Mouse (Mus musculus) MEL (cell line): Measurements from ENCODE around the gene Hes6. TPM values are rescaled to one million over a fixed set of nuclear protein-coding genes. Genes with fewer than 3 reads are reported as not detected.

Source experiments
- DNase-seq: peaks from one replicate; pipeline ENCODE4 v3.0.0; 2011; ENCODE audit warnings: low read depth, low spot score
- H3K27ac ChIP-seq: 2 replicates; pipeline ENCODE4 v1.5.1; 2012; ENCODE audit warnings: low read depth, mild to moderate bottlenecking, control low read depth, low read length, moderate library complexity; ENCODE audit not compliant: control insufficient read depth
- H3K27me3 ChIP-seq, 2 experiments: fragments of 150-350 bp in 1 of 2; sonication (generic) in 1 of 2; 2 replicates each; pipeline ENCODE4 v1.6.1; 2012; ENCODE audit warnings: low read length in 2 of 2, mild to moderate bottlenecking in 2 of 2, improper control_type of control experiment in 1 of 2, moderate library complexity in 1 of 2; ENCODE audit not compliant: insufficient read depth in 2 of 2, control insufficient read depth in 1 of 2
- H3K36me3 ChIP-seq, 2 experiments: 2 replicates each; pipeline ENCODE4 v1.6.1; 2012 to 2014; ENCODE audit warnings: low read length in 2 of 2, improper control_type of control experiment in 1 of 2, inconsistent platforms in 1 of 2, mild to moderate bottlenecking in 1 of 2; ENCODE audit not compliant: insufficient read depth in 2 of 2, control insufficient read depth in 1 of 2
- H3K4me1 ChIP-seq, 2 experiments: fragments of 150-350 bp in 1 of 2; sonication (generic) in 1 of 2; 2 replicates each; pipeline ENCODE4 v1.6.1; 2012; ENCODE audit warnings: low read length in 2 of 2, improper control_type of control experiment in 1 of 2, mild to moderate bottlenecking in 1 of 2; ENCODE audit not compliant: insufficient read depth in 2 of 2, control insufficient read depth in 1 of 2
- H3K4me3 ChIP-seq, 2 experiments: fragments of 150-350 bp in 1 of 2; sonication (generic) in 1 of 2; 2 replicates each; pipeline ENCODE4 v1.5.1; 2012; ENCODE audit warnings: low read depth in 2 of 2, low read length in 2 of 2, mild to moderate bottlenecking in 2 of 2, moderate library complexity in 2 of 2, control low read depth in 1 of 2, improper control_type of control experiment in 1 of 2; ENCODE audit not compliant: control insufficient read depth in 1 of 2, insufficient read depth in 1 of 2
- H3K79me2 ChIP-seq: 2 replicates; pipeline ENCODE4 v1.6.1; 2012; ENCODE audit warnings: mild to moderate bottlenecking, low read length, moderate library complexity; ENCODE audit not compliant: control insufficient read depth, poor library complexity, insufficient read depth
- H3K9ac ChIP-seq: 2 replicates; pipeline ENCODE4 v1.6.1; 2012; ENCODE audit warnings: low read depth, mild to moderate bottlenecking, control low read depth, low read length, moderate library complexity; ENCODE audit not compliant: control insufficient read depth, poor library complexity, severe bottlenecking
- H3K9me3 ChIP-seq: fragments of 150-350 bp; sonication (generic); replicated peaks from 2 replicates; pipeline ENCODE4 v1.6.1; 2012; ENCODE audit warnings: mild to moderate bottlenecking, low read length, improper control_type of control experiment, moderate library complexity; ENCODE audit not compliant: insufficient read depth
- CHD2 ChIP-seq: IDR thresholded peaks from 2 replicates; pipeline ENCODE4 v1.6.1; 2011; ENCODE audit warnings: low read length, improper control_type of control experiment
- ELF1 ChIP-seq: IDR thresholded peaks from 2 replicates; pipeline ENCODE4 v1.6.1; 2014; ENCODE audit warnings: low read depth, mild to moderate bottlenecking, inconsistent platforms, low read length, improper control_type of control experiment, moderate library complexity
- EP300 ChIP-seq, 2 experiments: IDR thresholded peaks; 2 replicates each; pipeline ENCODE4 v1.6.1; 2011; ENCODE audit warnings: improper control_type of control experiment in 2 of 2, low read length in 2 of 2, low read depth in 1 of 2, mild to moderate bottlenecking in 1 of 2
- GABPA ChIP-seq: IDR thresholded peaks from 2 replicates; pipeline ENCODE4 v1.6.1; 2012; ENCODE audit warnings: low read depth, mild to moderate bottlenecking, inconsistent platforms, low read length, improper control_type of control experiment, moderate library complexity
- GATA1 ChIP-seq: IDR thresholded peaks from 2 replicates; pipeline ENCODE4 v1.6.1; 2011; ENCODE audit warnings: low read depth, low read length, improper control_type of control experiment
- MAX ChIP-seq: IDR thresholded peaks from 2 replicates; pipeline ENCODE4 v1.6.1; 2011; ENCODE audit warnings: low read length, improper control_type of control experiment
- MAZ ChIP-seq: IDR thresholded peaks from 2 replicates; pipeline ENCODE4 v1.6.1; 2012; ENCODE audit warnings: low read depth, mild to moderate bottlenecking, inconsistent platforms, low read length, improper control_type of control experiment
- MYB ChIP-seq: IDR thresholded peaks from 2 replicates; pipeline ENCODE4 v1.6.1; 2011; ENCODE audit warnings: mild to moderate bottlenecking, low read depth, low read length, improper control_type of control experiment
- NELFE ChIP-seq: IDR thresholded peaks from 2 replicates; pipeline ENCODE4 v1.6.1; 2011; ENCODE audit warnings: low read depth, low read length, improper control_type of control experiment
- NRF1 ChIP-seq: IDR thresholded peaks from 2 replicates; pipeline ENCODE4 v1.6.1; 2014; ENCODE audit warnings: low read depth, mild to moderate bottlenecking, inconsistent platforms, low read length, improper control_type of control experiment, moderate library complexity; ENCODE audit not compliant: poor library complexity, insufficient read depth, severe bottlenecking
- POLR2AphosphoS2 ChIP-seq: IDR thresholded peaks from 2 replicates; pipeline ENCODE4 v1.6.1; 2011; ENCODE audit warnings: low read length, improper control_type of control experiment
- POLR2AphosphoS5 ChIP-seq: IDR thresholded peaks from 2 replicates; pipeline ENCODE4 v1.6.1; 2012; ENCODE audit warnings: low read depth, borderline replicate concordance, mild to moderate bottlenecking, inconsistent platforms, low read length, moderate library complexity, mixed read lengths
- RAD21 ChIP-seq: IDR thresholded peaks from 2 replicates; pipeline ENCODE4 v1.6.1; 2011; ENCODE audit warnings: mild to moderate bottlenecking, low read depth, low read length, improper control_type of control experiment
- SIN3A ChIP-seq: IDR thresholded peaks from 2 replicates; pipeline ENCODE4 v1.6.1; 2012; ENCODE audit warnings: low read length, improper control_type of control experiment, inconsistent platforms
- UBTF ChIP-seq: IDR thresholded peaks from 2 replicates; pipeline ENCODE4 v1.6.1; 2012; ENCODE audit warnings: low read depth, mild to moderate bottlenecking, inconsistent platforms, low read length, improper control_type of control experiment, moderate library complexity, borderline replicate concordance; ENCODE audit not compliant: insufficient read depth
- USF1 ChIP-seq: IDR thresholded peaks from 2 replicates; pipeline ENCODE4 v1.6.1; 2014; ENCODE audit warnings: low read depth, mild to moderate bottlenecking, inconsistent platforms, low read length, improper control_type of control experiment, moderate library complexity
- ZC3H11A ChIP-seq: IDR thresholded peaks from 2 replicates; pipeline ENCODE4 v1.6.1; 2012; ENCODE audit warnings: low read depth, mild to moderate bottlenecking, inconsistent platforms, low read length, improper control_type of control experiment
- polyA plus RNA-seq, 2 experiments: library from polyadenylated mRNA; stranded (reverse) in 1 of 2; unstranded in 1 of 2; fragments of >175 nt in 1 of 2; fragments of >200 nt in 1 of 2; gene quantifications; 2 replicates each; pipeline versions ENCODE4 v1.2.1 to v1.2.4; 2012; ENCODE audit warnings: low replicate concordance in 2 of 2, low read depth in 1 of 2; ENCODE audit not compliant: insufficient read length in 2 of 2, insufficient read depth in 1 of 2, missing spikeins in 1 of 2
- total RNA-seq: library from RNA; depleted of rRNA; stranded (reverse); fragments of 300-350 nt; gene quantifications from 2 replicates; pipeline ENCODE4 v1.2.3, GENCODE M21; 2012

Gene Hes6
- total and polyA plus RNA-seq, 3 experiments, result 38.8 to 47.9 TPM; not detected in 1

- Histone ChIP-seq H3K27me3 (no peaks in the 10 kb centered on the region), H3K79me2 (no peaks in the 10 kb centered on the region), H3K4me3 (no peak overlapping the region), H3K4me1 (no peaks in the 10 kb centered on the region), H3K9me3 (no peaks in the 10 kb centered on the region), H3K9ac (no peak overlapping the region), H3K36me3 (no peaks in the 10 kb centered on the region; a peak in 2 of 4 replicates), H3K27ac (no peak overlapping the region)
- no peak for TF ChIP-seq RAD21
- no peak for TF ChIP-seq ELF1
- no peak for DNase-seq
Measured at GRCm38 (mm10) chr1:91437083-91437400, 23.2 kb upstream of the Hes6 start.

DNA sequence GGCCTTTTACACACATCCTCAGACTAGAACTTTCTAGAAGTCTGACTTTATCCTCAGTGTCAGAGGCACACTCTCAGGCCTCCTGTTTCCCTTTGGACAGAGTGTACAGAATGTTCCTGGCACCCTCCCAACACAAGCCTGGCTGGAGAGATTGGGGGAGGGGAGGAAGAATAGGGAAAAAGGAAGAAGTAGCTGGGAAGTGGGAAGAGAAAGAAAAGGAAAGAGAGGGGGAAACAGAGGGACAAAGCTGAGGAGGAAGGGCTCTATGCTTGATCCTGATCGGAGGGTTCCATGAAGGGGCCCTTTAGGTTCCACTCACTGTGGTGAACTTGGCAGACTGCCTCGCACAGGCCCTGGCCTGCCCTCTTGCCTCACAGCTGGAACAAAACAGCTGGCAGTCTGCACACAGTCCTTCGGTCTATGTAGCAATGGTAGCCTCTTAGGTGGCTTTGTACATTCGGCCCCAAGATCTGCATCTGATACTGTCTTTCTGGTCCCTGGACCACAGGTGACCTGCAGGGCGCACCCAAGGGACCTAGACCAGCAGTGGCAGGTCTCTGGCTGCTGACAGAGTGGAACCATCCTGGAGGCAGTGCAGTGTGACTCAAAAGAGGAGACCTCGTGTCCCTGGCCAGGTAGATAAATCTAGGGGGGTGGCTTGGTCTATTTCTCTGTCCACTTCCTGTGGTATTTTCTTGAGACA lies 22.7 kb upstream of the Hes6 start:
- H3K36me3 ChIP-seq, result no peaks in the 10 kb centered on the region; a peak in 2 of 4 replicates
- H3K27ac ChIP-seq, result no peak overlapping the region
- H3K4me1 ChIP-seq, result no peaks in the 10 kb centered on the region

DNA sequence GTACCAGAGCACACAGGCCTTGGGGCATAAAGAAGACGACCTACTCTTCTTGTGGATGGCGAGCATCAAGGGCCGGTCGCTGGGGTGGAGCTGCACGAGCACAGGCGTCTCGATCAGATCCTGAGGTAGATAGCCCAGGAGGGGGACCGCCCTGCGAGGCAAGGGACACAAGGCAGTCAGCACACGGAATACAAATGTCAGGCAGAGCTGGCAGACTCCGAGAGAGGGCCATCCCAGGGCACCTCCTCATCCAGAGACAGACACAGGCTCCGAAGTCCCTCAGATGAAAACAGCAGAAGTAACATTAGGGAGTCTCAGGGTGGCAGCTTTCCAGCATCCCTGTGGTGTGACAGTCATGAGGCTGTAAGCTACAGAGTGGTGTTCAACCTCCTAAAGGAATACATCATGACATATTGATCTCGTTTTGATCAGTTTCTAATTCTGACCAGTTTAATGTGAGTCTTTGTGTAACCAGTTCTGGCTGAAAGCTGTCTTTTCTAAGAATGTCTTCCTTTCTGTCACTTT lies 21.8 kb upstream of the Hes6 start:
- Histone ChIP-seq H3K27me3 (no peaks in the 10 kb centered on the region), H3K4me1 (no peaks in the 10 kb centered on the region), H3K79me2 (no peaks in the 10 kb centered on the region), H3K36me3 (no peaks in the 10 kb centered on the region; a peak in 2 of 4 replicates), H3K27ac (no peak overlapping the region), H3K4me3 (no peak overlapping the region), H3K9me3 (no peaks in the 10 kb centered on the region), H3K9ac (no peak overlapping the region)
- TF ChIP-seq ELF1 (no peak), MYB (no peak), USF1 (no peak), EP300 (IDR thresholded peaks at IDR 0.05; ENCODE audit: low read depth in 1 of 2, low read length in 2 of 2) (no peak)
- DNase-seq, result no peak

More for the DNA sequence above, 22.7 kb upstream of the Hes6 start:
- no peak overlapping the region for H3K4me3 ChIP-seq
- no peak for DNase-seq
- no peak overlapping the region for H3K9ac ChIP-seq
- no peaks in the 10 kb centered on the region for H3K27me3 ChIP-seq
- no peaks in the 10 kb centered on the region for H3K9me3 ChIP-seq
- no peaks in the 10 kb centered on the region for H3K79me2 ChIP-seq
- TF ChIP-seq POLR2AphosphoS2 (no peak), CHD2 (no peak), NELFE (no peak), SIN3A (no peak), POLR2AphosphoS5 (no peak), UBTF (no peak), GABPA (no peak), ZC3H11A (no peak), NRF1 (no peak), MAX (no peak), EP300 (IDR thresholded peaks at IDR 0.05; ENCODE audit: low read depth in 1 of 2, low read length in 2 of 2) (no peak), MAZ (no peak), GATA1 (no peak)
- TF ChIP-seq, all 39 proteins: peak for 0
